Mouse (Mus musculus) adrenal gland, postnatal 36 days (tissue): ENCODE results near the gene Acrbp. TPM values are rescaled to one million over a fixed set of nuclear protein-coding genes. Genes with fewer than 3 reads are reported as not detected.
"Not testable (repeated sequence)": the region's sequence is repeated elsewhere in the genome, so short reads cannot be mapped to it uniquely, and the experiment has no call there.

ENCODE experiments used
- DNase-seq, 2 experiments: peaks; one replicate each; pipeline ENCODE4 v3.0.0; 2021; ENCODE audit warnings: mixed read lengths in 1 of 2
- long read RNA-seq, 2 experiments: library from polyadenylated mRNA; stranded (forward); transcript quantifications; one replicate each; pipeline ENCODE4 v2.0.0; 2021; ENCODE audit warnings: borderline sequencing depth in 2 of 2
- total RNA-seq, 2 experiments: library from RNA; stranded (reverse); gene quantifications; 2 replicates each; pipeline ENCODE4 v1.2.3; 2021

Gene Acrbp
- 1 to 10 TPM; 6.9 to 7.1 TPM for total RNA-seq
- long read RNA-seq, experiment 1, partial matches to known transcripts, result 0 of 1 reads
- long read RNA-seq, experiment 1, other reads (novel, unspliced or antisense), result 0 of 1 reads
- long read RNA-seq, experiment 2, result 0 reads

DNA sequence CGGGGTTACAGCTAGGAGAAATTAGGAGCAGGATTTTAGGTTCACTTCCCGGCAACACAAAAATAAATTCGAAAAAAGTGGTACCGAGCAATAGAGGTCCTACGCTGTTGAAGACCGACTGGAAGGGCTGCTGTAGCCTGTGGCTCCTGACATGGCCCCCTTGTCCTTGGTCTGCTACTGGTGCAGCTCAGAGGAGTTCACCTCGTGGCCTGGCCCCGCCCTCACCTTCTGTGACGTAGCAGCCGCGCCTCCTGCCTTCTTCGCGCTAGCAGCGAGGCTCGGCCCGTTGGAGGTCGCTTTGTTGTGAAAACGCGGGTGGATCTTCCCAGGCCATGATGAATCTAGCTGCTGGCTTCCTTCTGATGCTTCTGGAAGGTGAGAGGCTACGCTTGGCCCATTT is at the start of gene Acrbp:
TSS of gene Acrbp (plus strand) at position 12 of the 400 bp plus-strand sequence.
- DNase-seq, result no peak

DNA sequence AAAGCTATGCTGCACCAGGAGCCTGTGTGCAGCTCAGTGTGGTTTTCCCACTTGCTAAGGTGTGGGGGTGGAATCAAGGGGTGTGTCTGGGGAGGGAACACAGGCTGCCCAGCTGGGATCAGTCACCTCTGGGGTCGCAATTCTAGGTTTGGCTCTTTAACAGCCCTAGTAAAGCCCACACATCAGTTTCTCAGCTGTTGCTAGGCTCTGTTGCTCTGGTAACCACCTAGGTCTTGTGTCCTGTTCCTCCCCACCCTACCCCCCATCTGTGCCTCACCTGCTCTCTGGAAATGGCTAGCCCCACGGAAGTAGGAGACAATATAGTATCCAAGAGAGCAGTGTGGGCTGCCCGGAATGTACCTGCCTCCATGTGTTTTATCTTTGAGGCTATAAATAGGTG is 45.8 kb upstream of the Acrbp start:
- DNase-seq, result no peak

DNA sequence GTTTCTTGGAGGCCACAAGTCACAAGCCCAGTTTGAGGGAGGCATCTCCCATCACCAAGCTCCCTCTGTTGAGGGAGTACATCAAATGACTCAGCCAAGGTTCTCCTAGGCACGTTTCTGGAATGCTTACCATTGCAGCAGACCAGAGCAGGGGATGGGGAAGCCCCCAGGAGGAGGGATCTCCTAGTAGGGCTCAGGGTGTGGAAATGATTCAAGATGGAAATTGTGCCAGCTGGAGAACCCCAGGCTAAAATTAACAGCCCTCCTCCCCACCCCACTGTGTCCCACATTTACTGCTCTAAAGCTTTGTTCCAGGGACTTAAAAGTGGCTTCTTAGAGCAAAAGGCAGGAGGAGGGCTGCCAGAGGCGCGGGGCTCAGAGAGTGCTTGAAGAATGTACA is 44.4 kb upstream of the Acrbp start:
- no peak for DNase-seq

DNA sequence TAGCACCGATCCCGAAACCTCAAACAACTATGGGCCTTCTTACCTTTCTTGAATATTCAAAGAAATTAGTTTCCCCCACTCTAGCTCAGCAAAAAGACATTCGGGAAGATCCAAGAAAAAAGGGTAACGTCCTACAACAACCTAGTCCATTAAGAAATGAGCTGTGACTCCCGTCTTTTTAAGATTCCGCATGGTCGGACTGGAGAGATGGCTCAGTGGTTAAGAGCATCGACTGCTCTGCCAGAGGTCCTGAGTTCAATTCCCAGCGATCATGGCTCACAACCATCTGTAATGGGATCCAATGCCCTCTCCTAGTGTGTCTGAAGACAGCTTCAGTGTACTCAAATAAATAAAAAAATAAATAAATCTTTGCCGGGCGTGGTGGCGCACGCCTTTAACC is 41.4 kb upstream of the Acrbp start:
- DNase-seq, result no peak

DNA sequence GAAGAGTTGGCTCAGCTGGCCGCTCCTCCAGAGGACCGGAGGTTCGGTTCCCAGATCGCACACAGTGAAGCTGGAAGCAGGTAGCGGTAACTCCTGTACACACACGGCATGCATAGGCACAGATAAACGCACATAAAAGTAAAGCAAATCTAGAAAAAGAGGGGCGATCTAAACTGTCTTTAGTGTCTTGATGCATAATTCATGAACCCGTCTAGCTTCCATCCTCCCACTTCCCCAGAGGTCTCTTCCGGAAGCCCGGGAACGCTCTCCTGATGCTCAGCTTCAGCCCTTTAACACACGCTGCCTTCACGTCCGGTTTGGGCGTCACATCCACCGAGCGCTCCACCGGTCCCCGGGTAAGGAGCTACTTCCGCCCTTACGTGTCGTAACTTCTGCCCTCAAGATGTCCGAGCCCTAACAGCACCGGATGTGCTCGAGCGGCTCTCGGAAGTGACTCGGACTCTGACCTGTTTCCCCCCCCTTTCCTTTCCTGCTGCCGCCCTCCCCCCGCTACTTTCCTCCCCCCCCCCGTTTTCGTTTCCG is 40.8 kb upstream of the Acrbp start:
- DNase-seq, result peak; percentile 97 to 98

DNA sequence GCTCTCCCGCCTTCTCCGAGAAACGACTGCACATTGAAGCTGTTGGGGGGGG is 40.5 kb upstream of the Acrbp start, which contains the start of gene Zfp384:
TSS of gene Zfp384 (plus strand) at position 17 of the 52 bp plus-strand sequence.
- DNase-seq, result no peak

DNA sequence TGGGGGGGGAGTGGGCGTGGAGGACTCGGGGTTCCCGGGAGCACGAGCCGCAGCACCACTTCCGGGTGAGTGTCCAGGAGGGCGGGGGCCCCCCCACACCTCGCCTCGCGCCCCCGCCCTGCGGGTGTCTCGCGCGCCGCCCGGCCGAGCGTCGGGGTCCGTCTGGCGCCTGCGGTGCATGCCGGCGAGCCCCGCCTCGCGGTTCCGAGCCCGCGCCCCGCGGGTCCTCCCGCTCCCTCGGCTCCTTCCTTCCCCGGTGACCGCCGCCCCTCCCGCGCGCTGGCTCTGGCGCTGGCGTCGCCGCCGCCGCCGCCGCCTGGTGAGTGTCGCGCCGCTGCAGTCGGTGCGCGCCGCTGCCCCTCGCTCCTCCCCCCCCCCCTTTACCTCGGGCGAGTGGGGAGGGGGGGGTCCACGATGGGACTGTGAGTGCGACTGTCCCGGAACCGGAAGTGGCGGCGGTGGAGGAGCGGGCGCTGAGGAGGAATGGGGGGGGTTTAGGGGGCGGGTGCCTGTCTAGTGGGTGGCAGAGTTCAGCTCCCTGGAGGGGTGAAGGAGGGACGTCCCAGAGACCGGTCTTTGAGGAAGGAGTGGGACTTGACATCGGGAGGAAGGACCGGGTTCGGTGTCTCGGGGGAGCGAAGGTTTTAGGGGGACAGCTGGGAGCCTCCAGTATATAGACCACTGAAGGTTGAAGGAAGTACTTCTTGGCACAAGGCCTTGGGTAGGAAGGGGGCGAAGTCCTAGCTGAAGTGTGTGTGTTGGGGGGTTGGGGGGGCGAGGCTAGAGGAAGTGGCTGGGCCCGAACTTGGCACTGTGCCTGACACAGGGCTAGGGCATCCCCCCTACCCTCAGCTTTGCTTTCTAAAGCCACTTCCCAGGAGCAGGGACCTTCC is 40.1 kb upstream of the Acrbp start:
- DNase-seq, result peak; percentile 91 to 92

DNA sequence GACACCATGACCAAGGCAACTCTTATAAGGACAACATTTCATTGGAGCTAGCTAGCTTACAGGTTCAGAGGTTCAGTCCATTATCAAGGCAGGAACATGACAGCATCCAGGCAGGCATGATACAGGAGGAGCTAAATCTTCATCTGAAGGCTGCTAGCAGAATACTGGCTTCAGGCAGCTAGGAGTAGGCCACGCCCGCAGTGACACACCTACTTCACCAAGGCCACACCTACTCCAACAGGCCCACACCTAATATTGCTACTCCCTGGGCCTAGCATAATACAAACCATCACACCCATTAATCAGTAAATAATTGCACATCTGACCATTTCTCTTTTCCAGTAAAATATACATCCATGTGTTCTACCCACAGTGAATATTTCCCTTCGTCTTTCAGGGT is 31.8 kb upstream of the Acrbp start:
- DNase-seq, result no peak

DNA sequence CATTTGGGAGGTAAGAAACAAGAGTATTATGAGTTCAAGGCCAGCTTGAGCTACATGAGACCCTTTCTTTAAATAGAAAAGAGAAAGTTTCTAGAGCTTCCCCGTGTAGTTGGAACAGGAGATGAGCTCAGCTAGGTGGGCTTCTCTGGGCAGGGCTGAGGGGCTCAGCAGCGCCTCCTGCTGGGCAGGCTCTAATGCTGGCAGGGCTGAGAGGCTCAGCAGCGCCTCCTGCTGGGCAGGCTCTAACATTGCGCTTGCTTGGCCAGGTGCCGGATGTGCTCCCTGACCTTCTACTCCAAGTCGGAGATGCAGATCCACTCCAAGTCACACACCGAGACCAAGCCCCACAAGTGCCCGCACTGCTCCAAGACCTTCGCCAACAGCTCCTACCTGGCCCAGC is 19.0 kb upstream of the Acrbp start:
- peak; percentile 48 to 64 for DNase-seq

DNA sequence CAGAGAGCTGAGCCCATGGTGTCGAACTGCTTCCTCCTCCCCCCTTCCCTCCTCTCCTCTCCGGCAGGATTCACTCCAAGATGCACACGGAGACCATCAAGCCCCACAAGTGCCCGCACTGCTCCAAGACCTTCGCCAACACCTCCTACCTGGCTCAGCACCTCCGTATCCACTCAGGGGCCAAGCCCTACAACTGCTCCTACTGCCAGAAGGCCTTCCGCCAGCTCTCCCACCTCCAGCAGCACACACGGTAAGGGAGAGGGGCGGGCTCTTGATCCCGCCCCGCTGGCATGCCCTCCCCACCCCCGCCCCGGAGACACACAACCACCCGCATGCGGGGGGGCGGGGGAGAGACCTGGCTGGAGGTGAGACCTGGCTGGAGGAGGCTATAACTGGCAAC is 17.9 kb upstream of the Acrbp start:
- no peak for DNase-seq

DNA sequence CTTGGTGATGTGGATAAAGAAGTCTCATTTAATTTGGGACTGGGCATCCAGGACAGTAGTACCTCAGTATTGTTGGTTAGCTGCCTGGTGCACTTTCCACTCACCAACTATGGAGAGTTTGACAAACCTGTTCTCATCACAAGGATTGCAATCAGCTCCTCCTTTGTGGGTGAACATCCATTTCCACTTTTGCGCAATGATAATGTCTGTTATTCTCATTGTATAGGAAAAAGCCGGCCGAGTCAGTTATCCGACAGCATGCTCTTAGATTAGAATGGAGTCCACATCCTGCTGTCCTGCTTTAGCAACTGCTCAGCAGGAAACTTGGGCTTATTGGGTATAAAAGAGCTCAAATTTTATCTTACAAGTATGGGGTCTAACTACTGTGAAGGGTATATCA is 10.8 kb upstream of the Acrbp start:
- no peak for DNase-seq

DNA sequence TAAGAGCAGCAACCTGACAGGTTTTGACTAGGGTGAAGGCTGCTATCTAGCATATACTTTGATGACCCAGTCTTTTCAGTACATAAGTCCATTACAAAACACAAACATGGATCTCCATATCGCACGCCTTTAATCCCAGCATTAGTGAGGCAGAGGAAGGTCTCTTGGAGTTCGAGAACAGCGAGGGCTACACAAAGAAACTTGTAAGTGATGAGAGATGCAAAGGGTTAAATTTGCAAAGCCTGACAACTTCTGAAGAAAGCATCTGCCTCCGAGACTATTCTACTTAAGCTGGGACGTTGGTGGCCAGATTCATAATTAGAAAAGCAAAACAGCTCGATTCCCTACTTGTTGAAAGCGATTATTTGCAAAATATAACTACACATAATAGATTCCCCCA is 10.4 kb upstream of the Acrbp start:
- DNase-seq, result no peak

DNA sequence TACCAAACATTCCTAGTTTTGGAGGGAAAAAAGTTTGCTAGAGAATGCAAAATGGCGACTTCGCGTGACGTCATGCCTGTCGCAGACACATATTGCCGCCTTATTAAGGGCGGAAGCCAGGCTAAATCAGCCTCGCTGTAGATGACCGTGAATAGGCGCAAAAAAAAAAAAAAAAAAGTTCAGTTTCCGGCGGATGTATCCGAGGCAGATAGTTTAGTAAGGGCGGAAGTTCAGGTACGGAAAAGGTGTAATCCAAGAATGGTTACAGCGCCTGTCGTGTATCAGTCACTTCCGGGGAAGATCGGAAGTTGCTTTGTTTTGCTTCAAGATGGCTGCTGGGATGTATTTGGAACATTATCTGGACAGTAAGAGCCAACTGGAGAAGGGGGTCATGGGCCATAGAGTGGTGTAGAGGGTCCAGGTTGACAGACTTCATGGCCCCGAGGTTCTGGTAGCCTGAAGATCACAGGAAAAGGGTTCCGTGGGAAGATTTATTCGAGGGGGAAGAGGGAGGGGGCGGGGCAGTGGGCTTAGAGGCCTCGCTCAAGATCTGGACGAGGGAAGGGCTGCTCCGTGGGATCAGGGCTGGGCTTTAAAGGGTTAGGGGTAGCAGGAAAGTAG is 9.8 kb upstream of the Acrbp start, which contains the start of gene Ing4:
TSS of gene Ing4 (plus strand) at position 228 of the 621 bp plus-strand sequence.
- peak; percentile 91 to 92 for DNase-seq

DNA sequence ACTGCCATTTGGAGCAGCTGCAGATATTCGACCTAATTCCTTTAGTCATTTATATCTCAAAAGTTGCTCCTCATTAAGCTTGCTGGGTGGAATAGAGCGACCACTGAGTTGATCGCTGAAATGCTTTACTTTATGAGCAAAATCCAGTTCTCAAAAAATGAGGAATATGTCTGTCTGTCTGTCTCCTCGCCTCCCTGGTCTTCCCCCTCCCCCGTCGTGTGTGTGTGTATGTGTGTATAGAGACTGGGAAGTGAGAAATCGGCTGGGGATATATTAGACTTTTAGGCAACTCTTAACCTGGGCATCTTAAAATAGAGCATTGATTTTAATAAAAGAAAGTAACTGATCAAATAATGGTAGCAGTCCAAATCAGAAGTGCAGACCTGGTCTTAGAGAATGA is 9.3 kb upstream of the Acrbp start:
- DNase-seq, result no peak

DNA sequence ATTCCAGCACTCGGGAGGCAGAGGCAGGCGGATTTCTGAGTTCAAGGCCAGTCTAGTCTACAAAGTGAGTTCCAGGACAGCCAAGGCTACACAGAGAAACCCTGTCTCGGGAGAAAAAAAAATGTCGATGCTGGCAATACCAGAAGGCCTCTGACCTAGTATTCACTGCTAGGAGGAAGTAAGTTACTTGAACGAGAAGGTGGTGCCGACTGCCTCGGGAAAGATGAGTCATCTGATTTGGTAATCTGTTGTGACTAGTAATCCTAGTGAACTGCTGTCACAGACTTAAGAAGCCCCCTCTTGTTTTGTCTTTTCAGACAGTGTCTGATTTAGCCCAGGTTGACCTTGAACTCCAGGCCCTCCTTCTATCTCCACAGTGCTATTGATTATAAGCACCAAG is 8.4 kb upstream of the Acrbp start:
- no peak for DNase-seq

DNA sequence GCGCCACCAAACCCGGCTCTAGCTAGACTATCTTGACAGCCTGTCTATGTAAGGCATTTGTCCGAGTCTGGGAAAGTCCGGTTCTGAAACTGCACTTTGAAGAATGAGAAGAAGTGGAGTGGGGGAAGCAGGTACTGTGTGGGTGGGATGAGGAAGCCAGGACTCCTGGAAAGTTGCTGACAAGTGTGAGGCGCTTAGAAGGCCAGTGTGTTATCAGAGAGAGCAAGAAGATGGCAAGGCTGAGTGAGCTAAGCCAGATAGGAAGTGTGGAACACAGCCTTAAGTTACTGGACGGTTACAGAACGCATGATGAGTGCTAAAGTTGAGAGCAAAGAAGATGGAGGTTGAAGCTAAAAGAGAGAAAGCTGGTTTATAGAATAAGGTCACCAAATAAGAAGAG is 7.4 kb upstream of the Acrbp start:
- DNase-seq, result no peak

DNA sequence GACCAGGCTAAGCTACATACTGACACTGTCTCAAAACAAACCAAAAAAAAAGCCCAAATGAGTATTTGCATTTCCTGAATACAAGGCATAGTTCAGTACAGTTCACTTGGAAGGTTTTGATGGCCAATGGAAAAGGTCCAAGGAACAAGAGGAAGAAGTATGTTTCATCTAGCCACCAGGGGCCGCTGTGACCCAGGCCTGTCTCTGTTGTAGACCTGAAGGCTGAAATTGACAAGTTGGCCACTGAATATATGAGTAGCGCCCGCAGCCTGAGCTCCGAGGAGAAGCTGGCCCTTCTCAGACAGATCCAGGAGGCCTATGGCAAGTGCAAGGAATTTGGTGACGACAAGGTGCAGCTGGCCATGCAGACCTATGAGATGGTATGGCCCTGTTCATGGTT is 2.8 kb upstream of the Acrbp start:
- peak; percentile 78 to 89 for DNase-seq

DNA sequence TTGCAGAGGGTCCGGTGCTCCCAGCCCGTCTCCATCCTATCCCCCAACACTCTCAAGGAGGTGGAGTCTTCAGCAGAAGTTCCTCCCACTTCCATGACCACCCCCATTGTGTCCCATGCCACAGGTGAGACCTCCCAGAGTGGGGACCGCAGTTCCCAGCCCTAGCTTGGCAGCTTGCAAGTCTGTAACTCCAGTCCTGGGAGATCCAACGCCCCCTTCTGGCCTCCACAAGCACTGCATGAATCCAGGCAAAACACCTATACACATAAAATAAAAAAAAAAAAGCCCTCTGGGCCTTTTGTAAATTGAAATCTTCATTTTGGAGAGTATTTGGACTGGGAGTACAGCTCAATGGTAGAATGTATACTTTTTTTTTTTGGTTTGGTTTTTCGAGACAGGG is 1.7 kb downstream of the Acrbp start:
- no peak for DNase-seq

DNA sequence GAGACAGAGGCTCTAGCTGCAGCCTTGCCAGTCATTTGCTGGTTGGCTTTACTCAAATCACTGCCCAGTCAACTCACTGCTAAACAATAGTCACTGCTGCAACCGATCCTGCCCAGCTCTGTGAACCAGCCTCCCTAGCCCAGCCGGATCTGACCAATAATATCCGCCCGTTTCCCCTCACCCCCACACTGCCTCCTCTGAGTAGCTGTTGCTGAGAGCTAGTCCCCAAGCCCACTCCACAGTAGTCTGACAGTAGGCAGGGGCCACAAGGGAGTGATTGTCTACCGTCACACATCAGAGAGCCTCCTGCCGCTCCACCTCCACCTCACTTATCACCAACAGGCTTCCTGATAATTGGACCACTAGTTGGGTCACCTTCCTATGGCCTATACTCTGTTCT is 12.0 kb downstream of the Acrbp start:
- DNase-seq, result no peak

DNA sequence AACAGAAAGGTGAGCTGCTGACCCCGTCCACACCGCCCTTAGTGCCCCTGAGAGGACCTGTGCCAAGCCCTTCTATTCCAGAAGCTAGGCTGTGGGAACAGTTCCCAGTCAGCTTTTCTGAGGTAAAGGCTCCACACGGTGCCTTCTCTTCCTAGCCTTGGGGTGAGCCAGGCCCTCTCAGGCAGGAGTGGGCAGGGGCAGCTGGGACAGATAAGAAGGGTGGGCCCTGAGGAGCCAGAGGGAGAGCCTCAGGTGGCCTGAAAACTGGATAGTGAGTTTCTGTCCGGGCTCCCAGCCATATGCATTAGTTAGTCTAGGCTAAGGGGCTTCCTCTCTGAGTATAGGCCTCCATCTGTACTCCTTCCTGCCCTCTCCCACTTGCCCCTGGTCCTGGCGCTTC is 13.0 kb downstream of the Acrbp start:
- DNase-seq, result no peak

DNA sequence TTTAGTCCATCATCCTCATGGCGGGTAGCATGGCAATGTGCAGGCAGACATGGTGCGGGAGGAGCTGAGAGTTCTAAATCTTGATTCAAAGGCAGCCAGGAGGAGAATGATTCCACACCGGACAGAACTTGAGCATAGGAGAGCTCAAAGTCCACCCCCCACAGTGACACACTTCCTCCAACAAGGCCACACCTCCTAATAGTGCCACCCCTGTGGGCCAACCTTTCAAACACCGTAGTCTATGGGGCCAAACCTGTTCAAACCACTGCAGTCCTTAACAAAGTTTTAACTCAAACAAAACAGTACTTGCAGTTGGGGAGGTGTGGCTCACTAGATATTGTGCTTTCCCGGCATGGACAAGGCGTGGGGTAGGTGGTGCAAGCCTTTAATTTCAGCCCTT is 14.4 kb downstream of the Acrbp start:
- DNase-seq, result no peak

DNA sequence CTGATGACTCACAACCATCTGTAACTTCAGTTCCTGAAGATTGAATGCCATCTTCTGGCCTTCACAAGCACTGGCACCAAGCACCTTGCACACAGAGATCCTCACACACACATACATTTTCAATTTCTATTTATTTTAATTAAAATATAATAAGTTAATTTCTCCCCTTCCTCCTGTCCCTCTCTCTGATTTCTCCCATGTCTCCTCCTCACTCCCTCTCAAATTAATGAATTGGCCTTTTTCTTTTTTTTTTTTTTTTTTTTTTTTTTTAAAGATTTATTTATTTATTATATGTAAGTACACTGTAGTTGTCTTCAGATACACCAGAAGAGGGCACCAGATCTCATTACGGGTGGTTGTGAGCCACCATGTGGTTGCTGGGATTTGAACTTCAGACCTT is 15.7 kb downstream of the Acrbp start:
- DNase-seq, result not testable (repeated sequence)

DNA sequence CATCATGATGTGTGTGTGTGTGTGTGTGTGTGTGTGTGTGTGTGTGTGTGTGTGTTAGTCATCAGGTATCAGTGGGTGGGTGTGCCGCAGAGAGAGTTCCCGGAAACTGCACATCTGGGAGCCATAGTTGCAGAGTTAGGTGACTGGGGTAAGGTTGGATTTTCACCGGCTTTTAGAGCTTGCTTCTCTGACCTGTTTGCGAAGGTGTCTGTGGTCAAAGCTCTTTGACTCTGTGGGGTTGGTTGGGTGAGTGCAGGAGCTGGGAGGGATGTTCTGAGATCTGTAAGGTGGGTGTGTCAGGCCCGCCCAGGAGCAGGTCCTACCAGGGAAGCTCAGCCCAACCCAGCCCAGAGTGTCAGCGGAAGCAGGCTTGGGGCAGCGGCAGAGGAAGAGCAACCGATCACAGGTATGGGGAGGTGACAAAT is 18.1 kb downstream of the Acrbp start, which contains the start of gene Lpar5:
TSS of gene Lpar5 (plus strand) at position 350 of the 425 bp plus-strand sequence.
- no peak for DNase-seq
